Mouse (Mus musculus): Measurements from ENCODE around the gene Traf1. TPM values are rescaled to one million over a fixed set of nuclear protein-coding genes. Genes with fewer than 3 reads are reported as not detected.
A peak's percentile ranks its signal among the peaks of the same experiment; 100 is the strongest.

The Traf1 gene
- polyA plus RNA-seq, 1 experiment from 2014 or later, result 2.9 TPM

DNA sequence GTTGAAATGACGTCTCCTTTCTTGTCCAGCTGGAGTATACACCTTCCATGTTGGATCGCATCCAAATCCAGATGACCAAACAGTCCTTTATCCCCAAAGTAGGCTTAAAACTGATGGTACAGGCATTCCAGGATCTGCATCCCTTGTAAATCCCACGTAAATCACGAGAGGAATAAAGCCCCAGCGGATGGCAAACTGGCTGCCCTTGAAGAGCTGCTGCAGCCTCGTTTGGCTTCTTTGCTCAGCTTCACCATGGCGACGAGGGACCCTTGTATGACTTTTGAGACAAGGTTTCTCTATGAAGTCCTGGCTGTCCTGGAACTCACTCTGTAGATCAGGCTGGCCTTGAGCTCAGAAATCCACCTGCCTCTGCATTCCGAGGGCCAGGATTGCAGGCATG, 3.1 kb upstream of the Traf1 start:
- H3K9ac ChIP-seq, result no peak overlapping the region
- H3K4me3 ChIP-seq, result no peak overlapping the region
- ATAC-seq (ENCODE audit: low read depth), result no peak
- peaks cover 14% of the 10 kb centered on the region for H3K27me3 ChIP-seq
- 55% methylated on average over 9 of the region's 9 CpGs for WGBS
- H3K9me3 ChIP-seq, result no peaks in the 10 kb centered on the region
- no peak overlapping the region for H3K4me2 ChIP-seq
- no peaks in the 10 kb centered on the region for H3K36me3 ChIP-seq
- H3K4me1 ChIP-seq (replicated peaks), result peaks cover 16% of the 10 kb centered on the region
- no peak overlapping the region for H3K27ac ChIP-seq (replicated peaks)

DNA sequence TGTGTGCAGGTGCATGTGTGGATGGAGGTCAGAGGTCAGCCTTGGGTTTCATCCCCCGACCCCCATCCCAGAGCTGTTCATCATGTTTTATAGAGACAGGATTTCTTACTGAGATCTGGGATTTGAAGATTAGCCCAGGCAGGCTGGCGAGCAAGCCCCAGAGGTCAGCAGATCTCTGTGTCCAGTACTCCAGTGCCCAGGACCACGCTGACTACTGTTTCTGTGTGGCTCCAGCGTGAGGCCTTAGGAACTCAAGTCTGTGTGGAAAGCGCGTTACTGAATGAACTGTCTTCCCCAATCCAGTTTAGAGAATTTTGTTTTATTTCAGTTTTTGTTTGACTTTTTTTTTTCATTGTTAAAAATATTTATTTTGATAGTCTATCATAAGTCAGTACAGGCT, 2.7 kb upstream of the Traf1 start:
- no peak overlapping the region for H3K4me3 ChIP-seq
- no peak overlapping the region for H3K4me2 ChIP-seq
- peaks cover 14% of the 10 kb centered on the region for H3K27me3 ChIP-seq
- ATAC-seq (ENCODE audit: low read depth), result no peak
- no peaks in the 10 kb centered on the region for H3K9me3 ChIP-seq
- no peak overlapping the region for H3K9ac ChIP-seq
- no peaks in the 10 kb centered on the region for H3K36me3 ChIP-seq
- H3K27ac ChIP-seq (replicated peaks), result no peak overlapping the region
- 85% methylated on average over 6 of the region's 6 CpGs for WGBS
- peaks cover 12% of the 10 kb centered on the region for H3K4me1 ChIP-seq (replicated peaks)

DNA sequence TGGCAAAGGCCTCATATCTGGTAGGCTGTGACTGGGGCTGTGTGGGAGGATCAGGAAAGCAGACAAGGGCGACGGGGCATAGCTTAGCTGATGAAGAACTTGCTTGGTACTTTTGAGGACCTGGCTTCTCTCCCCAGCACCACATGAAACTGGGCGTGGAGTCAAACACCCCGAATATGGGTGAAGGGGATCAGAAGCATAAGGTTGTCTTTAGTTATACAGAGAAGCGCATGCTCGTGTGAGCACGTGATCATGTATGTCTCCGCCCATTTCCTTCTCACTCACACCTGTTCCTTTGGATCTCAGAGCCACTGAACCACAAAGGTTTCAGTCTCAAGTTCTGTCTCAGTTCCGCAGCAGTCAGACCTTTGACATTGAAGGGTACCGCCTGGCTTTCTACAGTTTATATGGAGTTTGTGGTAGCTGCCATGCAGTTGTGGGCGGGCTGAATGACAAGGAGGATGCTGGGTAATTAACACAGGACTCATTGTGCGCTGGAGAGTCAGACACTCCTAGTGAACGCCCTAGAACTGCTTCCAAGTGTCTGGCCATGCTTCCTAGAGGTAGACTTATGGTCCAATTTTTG, 1.9 kb upstream of the Traf1 start:
- Histone ChIP-seq H3K4me2 (no peak overlapping the region), H3K9ac (no peak overlapping the region), H3K4me1 (replicated peaks) (peaks cover 7% of the 10 kb centered on the region), H3K36me3 (no peaks in the 10 kb centered on the region), H3K4me3 (no peak overlapping the region), H3K27me3 (peaks cover 14% of the 10 kb centered on the region), H3K9me3 (no peaks in the 10 kb centered on the region), H3K27ac (replicated peaks) (no peak overlapping the region)
- 85% methylated on average over 13 of the region's 13 CpGs for WGBS
- no peak for ATAC-seq (ENCODE audit: low read depth)

DNA sequence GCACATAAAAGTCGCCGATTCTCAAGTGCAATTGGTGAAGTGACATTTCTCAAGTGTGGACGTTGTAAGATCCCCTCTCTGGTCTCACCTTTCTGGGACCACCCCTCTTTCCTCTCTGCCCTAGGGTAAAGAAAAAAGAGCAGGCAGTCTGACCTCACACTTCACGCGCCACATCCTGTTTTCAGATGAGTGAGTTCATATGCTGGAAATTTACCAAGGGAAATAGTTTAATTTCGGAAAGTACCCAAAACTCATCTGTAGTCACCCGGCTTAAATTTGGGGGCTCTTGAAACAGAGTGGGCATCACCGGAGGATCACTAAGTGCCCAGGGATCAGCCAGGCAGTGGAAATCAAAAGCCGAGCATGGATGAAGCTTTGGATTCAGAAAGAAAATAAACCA, 1.3 kb upstream of the Traf1 start:
- no peak for ATAC-seq (ENCODE audit: low read depth)
- Histone ChIP-seq H3K4me2 (no peak overlapping the region), H3K9me3 (no peaks in the 10 kb centered on the region), H3K4me1 (replicated peaks) (peaks cover 7% of the 10 kb centered on the region), H3K36me3 (no peaks in the 10 kb centered on the region), H3K27me3 (peaks cover 14% of the 10 kb centered on the region), H3K4me3 (no peak overlapping the region), H3K27ac (replicated peaks) (no peak overlapping the region), H3K9ac (no peak overlapping the region)
- 90% methylated on average over 9 of the region's 9 CpGs for WGBS

DNA sequence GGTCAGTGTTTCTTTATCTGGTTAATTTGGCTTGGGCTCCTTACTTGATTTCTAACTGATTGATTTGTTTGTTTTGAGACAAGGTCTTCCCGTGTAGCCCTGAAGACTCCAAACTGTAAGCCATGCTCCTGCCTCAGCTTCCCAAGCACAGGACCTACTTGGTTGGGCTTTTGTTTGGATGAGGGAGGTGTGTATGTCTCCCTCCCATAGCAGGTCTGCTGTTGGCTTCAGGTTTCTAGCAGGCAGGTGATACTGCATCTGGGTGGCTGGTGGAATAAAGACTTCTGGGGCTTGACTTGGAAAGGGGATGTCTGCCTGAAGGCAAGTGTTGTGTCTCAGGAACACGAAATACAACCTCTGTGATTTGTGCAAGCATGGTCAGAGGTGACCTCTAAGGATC, 639 bp upstream of the Traf1 start:
- Histone ChIP-seq H3K9ac (no peak overlapping the region), H3K27me3 (peaks cover 14% of the 10 kb centered on the region), H3K9me3 (no peaks in the 10 kb centered on the region), H3K36me3 (no peaks in the 10 kb centered on the region), H3K4me1 (replicated peaks) (peaks cover 7% of the 10 kb centered on the region), H3K4me2 (no peak overlapping the region), H3K4me3 (no peak overlapping the region), H3K27ac (replicated peaks) (no peak overlapping the region)
- ATAC-seq (ENCODE audit: low read depth), result no peak
- 84% methylated on average over 2 of the region's 2 CpGs for WGBS

GRCm38 (mm10) chr2:34960966-34961365, 606 bp downstream of the Traf1 start:
- Histone ChIP-seq H3K4me1 (replicated peaks) (peaks cover 7% of the 10 kb centered on the region), H3K27ac (replicated peaks) (no peak overlapping the region), H3K36me3 (no peaks in the 10 kb centered on the region), H3K27me3 (peaks cover 14% of the 10 kb centered on the region), H3K4me2 (peak overlapping the region; percentile 49), H3K9me3 (no peaks in the 10 kb centered on the region), H3K9ac (peak overlapping the region; percentile 58), H3K4me3 (peak overlapping the region; percentile 26)
- 77% methylated on average over 6 of the region's 6 CpGs for WGBS
- ATAC-seq (ENCODE audit: low read depth), result no peak

- Histone ChIP-seq H3K9me3 (no peaks in the 10 kb centered on the region), H3K4me3 (no peak overlapping the region), H3K36me3 (no peaks in the 10 kb centered on the region), H3K4me1 (replicated peaks) (peaks cover 7% of the 10 kb centered on the region), H3K27ac (replicated peaks) (no peak overlapping the region), H3K9ac (no peak overlapping the region), H3K4me2 (no peak overlapping the region), H3K27me3 (peaks cover 14% of the 10 kb centered on the region)
- 82% methylated on average over 5 of the region's 5 CpGs for WGBS
- no peak for ATAC-seq (ENCODE audit: low read depth)
These were observed 1.1 kb downstream of the Traf1 start for GRCm38 (mm10) chr2:34960466-34960865.

DNA sequence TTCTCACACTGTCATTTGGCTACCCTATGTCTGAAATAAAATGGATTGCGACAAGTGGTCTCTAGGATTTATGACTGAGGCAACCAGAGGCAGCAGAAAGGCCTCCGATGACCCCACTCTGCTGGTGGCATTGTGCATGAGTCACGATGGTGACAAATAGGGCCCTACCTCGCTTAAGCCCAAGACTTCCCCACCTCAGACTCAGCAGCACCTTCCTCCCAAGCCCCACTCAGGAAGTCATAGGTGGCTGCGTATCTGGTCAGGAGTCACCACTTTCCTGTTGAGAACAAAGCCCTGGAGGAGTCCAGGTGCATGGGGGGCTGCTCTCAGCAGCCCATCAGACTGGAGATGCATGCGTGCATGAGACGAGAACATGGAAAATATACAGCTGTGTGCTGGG, 3.0 kb downstream of the Traf1 start:
- no peak overlapping the region for H3K4me3 ChIP-seq
- H3K4me2 ChIP-seq, result no peak overlapping the region
- ATAC-seq (ENCODE audit: low read depth), result no peak
- peaks cover 7% of the 10 kb centered on the region; the same call in 1 of the 2 replicates for H3K4me1 ChIP-seq (replicated peaks)
- H3K27ac ChIP-seq (replicated peaks), result no peak overlapping the region
- H3K27me3 ChIP-seq, result peaks cover 14% of the 10 kb centered on the region
- no peaks in the 10 kb centered on the region for H3K36me3 ChIP-seq
- WGBS, result 88% methylated on average over 7 of the region's 7 CpGs
- no peak overlapping the region for H3K9ac ChIP-seq
- no peaks in the 10 kb centered on the region for H3K9me3 ChIP-seq

DNA sequence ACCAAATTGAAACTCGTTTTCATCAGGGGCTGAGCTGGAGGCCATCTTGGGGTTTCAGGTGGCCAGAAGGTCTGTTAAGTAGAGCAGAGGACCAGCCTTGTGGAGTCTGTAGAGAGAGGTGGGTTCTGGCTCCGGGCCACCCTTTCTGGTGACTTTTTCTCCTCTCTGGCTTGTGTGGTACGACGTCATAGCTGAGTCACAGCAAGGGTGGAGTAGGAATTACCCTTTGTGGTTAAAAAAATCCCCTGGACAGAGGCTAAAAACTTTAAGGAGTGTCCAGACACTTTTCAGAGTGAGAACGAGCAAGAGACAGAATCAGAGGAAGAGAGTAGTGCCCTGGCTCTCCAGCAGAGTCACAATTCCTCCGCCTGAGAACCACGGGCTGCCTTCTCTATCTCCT, 3.5 kb downstream of the Traf1 start:
- H3K4me1 ChIP-seq (replicated peaks), result peaks cover 7% of the 10 kb centered on the region; the same call in 1 of the 2 replicates
- no peak for ATAC-seq (ENCODE audit: low read depth)
- H3K36me3 ChIP-seq, result no peaks in the 10 kb centered on the region
- peaks cover 14% of the 10 kb centered on the region for H3K27me3 ChIP-seq
- no peaks in the 10 kb centered on the region for H3K9me3 ChIP-seq
- H3K27ac ChIP-seq (replicated peaks), result no peak overlapping the region
- no peak overlapping the region for H3K4me2 ChIP-seq
- no peak overlapping the region for H3K9ac ChIP-seq
- H3K4me3 ChIP-seq, result no peak overlapping the region
- 84% methylated on average over 7 of the region's 7 CpGs for WGBS

GRCm38 (mm10) chr2:34957405-34957804, 4.2 kb downstream of the Traf1 start:
- no peaks in the 10 kb centered on the region for H3K36me3 ChIP-seq

DNA sequence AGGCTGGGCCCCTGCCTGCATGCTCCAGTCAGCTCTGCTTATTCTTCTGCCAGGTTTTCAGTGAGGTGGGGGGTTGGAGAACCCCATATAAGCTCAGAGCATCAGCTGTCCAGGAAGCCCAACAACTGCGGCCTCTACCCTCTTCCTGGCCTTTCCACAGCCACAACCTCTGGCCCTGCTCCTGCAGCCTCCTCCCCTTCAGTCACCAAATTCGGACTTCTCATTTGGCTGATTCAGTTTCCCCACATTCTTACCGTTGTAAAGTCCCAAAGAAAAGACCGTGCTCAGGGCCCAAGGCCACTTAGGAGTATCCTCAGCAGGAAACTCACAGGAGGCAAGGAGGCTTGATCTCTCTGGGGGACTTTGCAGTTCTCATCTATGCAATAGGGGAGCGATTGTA, 4.6 kb downstream of the Traf1 start:
- Histone ChIP-seq H3K27me3 (peaks cover 10% of the 10 kb centered on the region), H3K4me2 (no peak overlapping the region), H3K36me3 (no peaks in the 10 kb centered on the region), H3K27ac (replicated peaks) (no peak overlapping the region), H3K9me3 (no peaks in the 10 kb centered on the region), H3K4me1 (replicated peaks) (peaks cover 7% of the 10 kb centered on the region; the same call in 1 of the 2 replicates), H3K9ac (no peak overlapping the region), H3K4me3 (no peak overlapping the region)
- no peak for ATAC-seq (ENCODE audit: low read depth)
- 63% methylated on average over 5 of the region's 5 CpGs for WGBS

More at GRCm38 (mm10) chr2:34957405-34957804, 4.2 kb downstream of the Traf1 start:
- H3K27ac ChIP-seq (replicated peaks), result no peak overlapping the region
- WGBS, result 76% methylated on average over 1 of the region's 1 CpGs
- H3K27me3 ChIP-seq, result peaks cover 14% of the 10 kb centered on the region
- H3K9me3 ChIP-seq, result no peaks in the 10 kb centered on the region
- H3K4me2 ChIP-seq, result no peak overlapping the region
- H3K9ac ChIP-seq, result no peak overlapping the region
- ATAC-seq (ENCODE audit: low read depth), result no peak
- no peak overlapping the region for H3K4me3 ChIP-seq
- H3K4me1 ChIP-seq (replicated peaks), result peaks cover 7% of the 10 kb centered on the region; the same call in 1 of the 2 replicates

DNA sequence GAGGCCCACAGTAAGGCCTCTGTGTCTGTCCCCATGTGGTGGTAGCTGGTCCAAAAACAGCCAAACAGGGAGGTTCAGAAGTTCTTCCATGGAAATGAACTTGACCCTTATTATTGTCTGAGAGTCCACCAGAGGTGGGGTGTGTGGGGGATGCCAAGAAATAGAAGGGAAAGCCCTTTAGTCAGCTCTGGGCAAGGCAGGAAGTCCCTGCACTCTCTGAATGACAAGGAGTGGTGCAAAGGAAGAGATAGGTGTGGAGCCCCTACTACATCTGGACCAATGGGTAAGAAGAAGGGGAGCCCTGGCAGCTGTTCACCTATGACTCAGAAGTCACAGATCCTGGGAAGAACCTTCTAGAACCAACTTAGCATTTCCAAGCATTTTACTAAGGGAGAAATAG, 7.2 kb downstream of the Traf1 start:
- Histone ChIP-seq H3K27me3 (no peaks in the 10 kb centered on the region), H3K4me2 (no peak overlapping the region), H3K27ac (replicated peaks) (no peak overlapping the region), H3K4me3 (no peak overlapping the region), H3K36me3 (no peaks in the 10 kb centered on the region), H3K9me3 (no peaks in the 10 kb centered on the region), H3K4me1 (replicated peaks) (no peaks in the 10 kb centered on the region), H3K9ac (no peak overlapping the region)
- ATAC-seq (ENCODE audit: low read depth), result no peak

GRCm38 (mm10) chr2:34953547-34954116, 7.9 kb downstream of the Traf1 start:
- Histone ChIP-seq H3K27me3 (no peaks in the 10 kb centered on the region), H3K4me3 (no peak overlapping the region), H3K9me3 (no peaks in the 10 kb centered on the region), H3K36me3 (no peaks in the 10 kb centered on the region), H3K4me2 (no peak overlapping the region), H3K4me1 (replicated peaks) (no peaks in the 10 kb centered on the region), H3K27ac (replicated peaks) (no peak overlapping the region), H3K9ac (no peak overlapping the region)
- no peak for ATAC-seq (ENCODE audit: low read depth)
- 83% methylated on average over 2 of the region's 2 CpGs for WGBS
